Mouse (Mus musculus): Measurements from ENCODE around the gene Aspscr1. TPM values are rescaled to one million over a fixed set of nuclear protein-coding genes. Genes with fewer than 3 reads are reported as not detected.

Gene Aspscr1
- polyA plus RNA-seq, 1 experiment from 2014 or later, result 151 TPM

DNA sequence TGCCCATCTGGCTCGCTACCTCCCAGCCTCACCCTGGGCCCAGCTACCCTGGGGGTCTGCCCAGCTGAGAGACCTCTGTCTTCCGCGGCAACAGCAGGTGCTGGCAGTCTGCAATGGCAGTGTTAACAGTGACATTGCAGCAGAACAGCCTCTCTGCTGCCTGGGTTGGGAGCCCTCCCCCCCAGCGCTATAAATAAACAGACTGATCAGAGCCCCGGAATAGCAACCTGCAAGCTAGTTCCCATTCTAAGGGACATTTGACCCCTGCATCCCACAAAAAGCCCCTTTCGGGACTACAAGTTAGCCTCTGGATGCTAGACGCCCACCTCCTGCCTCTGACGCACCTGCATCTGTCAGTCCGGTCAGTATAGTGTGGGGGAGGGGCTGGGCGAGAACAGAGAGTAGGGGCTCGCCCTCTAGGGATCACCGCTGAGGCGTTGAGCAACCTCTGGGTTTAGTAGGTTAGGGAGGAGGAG, 24.7 kb upstream of the Aspscr1 start, which contains the start of gene Myadml2:
TSS of gene Myadml2 (minus strand) at position 158 of the 476 bp plus-strand sequence.
- peak within 1 kb of the TSS; percentile 39 for H3K4me3 ChIP-seq
- 4% methylated on average over 13 of the region's 13 CpGs for WGBS
- peaks cover 22% of the 10 kb centered on the region for H3K4me1 ChIP-seq
- H3K27ac ChIP-seq (replicated peaks), result no peak within 1 kb of the TSS
- peak; percentile 50 for DNase-seq (ENCODE audit: low spot score)
- H3K27me3 ChIP-seq (replicated peaks; ENCODE audit: low read depth, poor library complexity, severe bottlenecking), result peaks cover 41% of the 10 kb centered on the region
- H3K36me3 ChIP-seq (replicated peaks), result no peaks in the 10 kb centered on the region
- no peaks in the 10 kb centered on the region for H3K9me3 ChIP-seq

DNA sequence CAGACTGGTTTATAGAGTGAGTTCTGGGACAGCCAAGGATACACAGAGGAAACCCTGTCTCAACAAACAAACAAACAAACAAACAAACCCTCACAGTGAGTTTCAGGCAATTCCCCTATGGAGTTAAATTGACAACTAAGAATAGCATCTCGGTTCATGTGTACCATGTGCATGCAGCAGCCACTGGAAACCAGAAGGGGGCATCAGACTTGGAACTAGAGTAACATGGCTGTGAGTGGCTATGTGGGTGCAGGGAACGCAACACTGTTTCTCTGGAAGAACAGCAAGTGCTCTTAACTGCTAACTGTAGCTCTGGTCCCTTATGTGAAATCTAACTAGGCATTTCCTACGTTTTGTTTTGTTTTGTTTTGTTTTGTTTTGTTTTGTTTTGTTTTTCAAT, 20.9 kb upstream of the Aspscr1 start:
- 72% methylated on average over 3 of the region's 3 CpGs for WGBS
- H3K4me1 ChIP-seq, result peaks cover 12% of the 10 kb centered on the region
- H3K9me3 ChIP-seq, result no peaks in the 10 kb centered on the region
- H3K27me3 ChIP-seq (replicated peaks; ENCODE audit: low read depth, poor library complexity, severe bottlenecking), result peaks cover 56% of the 10 kb centered on the region
- no peak overlapping the region for H3K27ac ChIP-seq (replicated peaks)
- no peaks in the 10 kb centered on the region for H3K36me3 ChIP-seq (replicated peaks)
- no peak overlapping the region for H3K4me3 ChIP-seq
- no peak for DNase-seq (ENCODE audit: low spot score)

DNA sequence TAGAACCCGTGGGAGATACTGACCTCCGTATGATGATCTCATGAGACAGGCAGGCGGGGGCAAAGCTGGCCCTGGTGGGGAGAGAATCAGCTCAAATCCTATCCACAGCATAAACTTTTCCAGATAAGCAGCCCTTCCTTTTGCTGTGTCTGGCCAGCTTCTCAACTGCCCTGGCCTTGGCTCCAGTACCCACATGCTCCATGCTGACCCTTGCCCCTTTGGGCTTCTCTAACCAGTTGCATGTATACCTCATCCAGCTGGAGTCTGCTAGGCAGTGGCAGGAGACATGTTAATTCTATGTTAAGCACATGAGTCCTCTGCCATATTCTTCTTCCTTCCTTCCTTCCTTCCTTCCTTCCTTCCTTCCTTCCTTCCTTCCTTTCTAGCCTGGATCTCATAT, 18.0 kb upstream of the Aspscr1 start:
- no peak overlapping the region for H3K4me3 ChIP-seq
- DNase-seq (ENCODE audit: low spot score), result no peak
- H3K27ac ChIP-seq (replicated peaks), result no peak overlapping the region
- peaks cover 65% of the 10 kb centered on the region for H3K27me3 ChIP-seq (replicated peaks; ENCODE audit: low read depth, poor library complexity, severe bottlenecking)
- 71% methylated on average over 3 of the region's 3 CpGs for WGBS
- no peaks in the 10 kb centered on the region for H3K36me3 ChIP-seq (replicated peaks)
- peaks cover 13% of the 10 kb centered on the region for H3K4me1 ChIP-seq
- H3K9me3 ChIP-seq, result no peaks in the 10 kb centered on the region

DNA sequence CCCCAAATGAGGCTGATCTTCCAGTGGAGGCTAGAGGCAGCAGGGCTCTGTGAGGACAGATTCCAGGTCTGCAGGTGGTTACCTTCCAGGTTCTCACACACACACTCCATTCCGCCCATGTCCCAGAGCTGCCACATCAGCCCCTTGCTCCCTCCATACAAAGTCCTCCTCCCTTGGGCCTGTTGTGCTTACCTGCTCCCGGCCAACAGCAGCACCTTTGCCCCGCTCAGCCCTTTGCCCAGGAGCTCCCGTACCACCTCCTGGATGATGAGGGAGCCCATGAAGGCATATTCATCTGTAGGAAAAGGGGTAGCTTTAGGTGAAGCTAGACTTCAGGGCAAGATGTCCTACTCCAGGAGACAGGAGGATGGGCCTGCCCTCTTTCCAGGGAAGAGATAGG, 15.5 kb upstream of the Aspscr1 start:
- Histone ChIP-seq H3K4me1 (peaks cover 31% of the 10 kb centered on the region), H3K36me3 (replicated peaks) (no peaks in the 10 kb centered on the region), H3K4me3 (no peak overlapping the region), H3K27me3 (replicated peaks; ENCODE audit: low read depth, poor library complexity, severe bottlenecking) (peaks cover 86% of the 10 kb centered on the region), H3K9me3 (no peaks in the 10 kb centered on the region), H3K27ac (replicated peaks) (no peak overlapping the region)
- no peak for DNase-seq (ENCODE audit: low spot score)
- 84% methylated on average over 4 of the region's 4 CpGs for WGBS

DNA sequence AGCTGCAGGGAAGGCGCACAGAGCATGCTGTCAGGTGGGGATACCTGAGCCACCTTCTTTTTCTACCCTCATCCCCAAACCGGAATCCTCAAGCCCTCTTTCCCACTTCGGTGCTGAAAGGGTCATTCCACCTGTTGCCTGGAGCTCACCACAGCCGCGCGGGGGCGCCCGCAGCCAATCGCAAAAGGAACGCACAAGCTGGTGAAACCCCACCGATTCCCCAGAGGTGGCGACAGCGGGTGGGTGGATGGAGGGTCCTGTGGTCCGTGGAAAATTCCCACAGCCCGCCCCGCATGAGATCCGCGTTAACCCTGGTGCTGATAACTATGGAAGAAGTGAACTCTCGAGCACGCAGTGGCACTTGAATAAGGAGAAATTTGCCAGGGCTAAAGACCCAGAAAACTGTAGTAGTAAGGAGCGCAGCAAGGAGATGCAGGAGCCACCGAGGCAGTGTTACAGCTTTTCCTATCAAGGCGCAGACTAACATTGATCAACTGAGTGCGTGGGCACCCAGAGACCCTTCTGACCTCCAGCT, 13.8 kb upstream of the Aspscr1 start:
- WGBS, result 5% methylated on average over 24 of the region's 24 CpGs
- Histone ChIP-seq H3K27me3 (replicated peaks; ENCODE audit: low read depth, poor library complexity, severe bottlenecking) (peaks cover 100% of the 10 kb centered on the region), H3K4me3 (peak overlapping the region; percentile 60), H3K4me1 (peaks cover 31% of the 10 kb centered on the region), H3K27ac (replicated peaks) (no peak overlapping the region), H3K36me3 (replicated peaks) (no peaks in the 10 kb centered on the region), H3K9me3 (no peaks in the 10 kb centered on the region)
- peak; percentile 84 for DNase-seq (ENCODE audit: low spot score)

DNA sequence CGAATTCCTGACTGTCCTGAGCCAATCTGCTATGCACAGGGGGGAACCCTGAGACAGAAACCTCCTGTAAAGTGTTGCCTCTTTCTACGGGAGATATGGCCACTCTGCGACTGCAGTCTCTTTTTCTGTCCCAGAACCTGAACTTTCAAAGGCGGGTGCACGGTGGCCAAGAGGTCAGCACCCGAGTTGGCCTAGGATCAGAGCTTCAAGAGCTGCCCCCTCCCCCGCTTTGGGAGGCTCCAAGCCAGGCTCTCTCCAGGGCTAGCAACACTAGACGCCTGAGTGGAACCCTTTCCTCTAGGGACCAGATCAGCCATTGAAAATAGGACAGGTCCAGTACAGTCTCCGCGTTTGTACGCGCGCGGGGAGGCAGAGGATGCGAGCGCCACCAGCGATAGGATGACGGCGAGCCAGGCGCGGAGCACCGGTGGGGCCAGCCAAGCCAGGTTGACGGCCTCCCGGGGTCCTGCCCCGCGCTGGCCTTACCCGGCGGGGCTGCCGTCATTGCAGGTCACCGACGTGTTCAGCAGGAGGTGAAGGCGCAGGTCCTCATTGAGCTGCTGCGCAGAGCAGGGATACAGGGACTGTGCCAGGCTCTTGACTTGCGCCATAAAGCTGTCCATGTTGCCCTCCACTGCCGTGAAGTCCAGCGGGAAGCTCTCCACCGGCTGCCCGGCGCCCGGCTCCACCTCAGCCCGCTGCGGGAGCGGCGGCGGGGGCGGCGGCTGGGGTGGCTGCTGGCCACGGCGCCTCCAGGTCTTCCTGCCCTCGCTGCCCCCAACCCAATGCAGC, 13.1 kb upstream of the Aspscr1 start:
- Histone ChIP-seq H3K36me3 (replicated peaks) (no peaks in the 10 kb centered on the region), H3K4me3 (peak overlapping the region; percentile 60), H3K27me3 (replicated peaks; ENCODE audit: low read depth, poor library complexity, severe bottlenecking) (peaks cover 98% of the 10 kb centered on the region), H3K9me3 (no peaks in the 10 kb centered on the region), H3K27ac (replicated peaks) (peak overlapping the region; percentile 75), H3K4me1 (peaks cover 31% of the 10 kb centered on the region)
- DNase-seq (ENCODE audit: low spot score), result peak; percentile 39
- 2% methylated on average over 50 of the region's 50 CpGs for WGBS

DNA sequence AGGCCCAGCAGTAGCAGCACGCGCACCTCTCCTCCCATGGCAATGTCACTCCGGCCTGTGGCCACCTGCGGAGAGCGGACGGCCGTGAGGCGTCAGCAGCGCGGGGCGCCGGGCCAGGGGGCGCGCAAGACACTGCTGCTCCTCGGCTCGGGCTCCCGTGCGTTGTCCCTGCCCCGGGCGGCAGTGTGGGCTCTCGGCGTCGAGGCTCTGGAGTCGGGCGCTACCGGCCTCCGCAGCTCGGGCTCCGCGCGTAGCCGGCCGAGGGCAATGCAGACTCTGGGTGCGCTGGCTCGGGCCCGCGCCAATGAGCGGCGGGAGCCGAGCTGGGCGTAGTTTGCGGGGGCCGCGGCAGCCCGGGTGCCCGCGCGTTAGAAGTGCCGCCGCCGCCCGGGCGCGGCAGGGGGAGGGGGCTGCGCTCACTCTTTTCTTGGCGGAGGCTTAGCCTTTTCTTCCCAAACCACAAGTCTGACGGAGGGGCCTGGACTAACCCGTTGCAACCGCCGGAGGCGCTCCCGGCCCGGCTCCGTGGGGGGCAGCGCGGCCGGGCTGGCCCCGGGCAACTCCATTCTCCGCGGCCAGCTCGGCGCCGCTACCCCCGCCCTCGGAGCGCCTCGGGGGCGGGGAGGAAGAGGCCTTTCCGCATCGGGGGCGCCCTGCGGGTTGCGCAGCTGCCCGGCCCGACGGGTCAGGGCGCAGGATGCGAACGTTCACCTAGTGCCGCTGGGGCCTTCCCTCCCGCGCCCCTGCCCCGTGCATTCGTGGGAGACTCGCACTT, 12.3 kb upstream of the Aspscr1 start:
- peak overlapping the region; percentile 75 for H3K27ac ChIP-seq (replicated peaks)
- H3K36me3 ChIP-seq (replicated peaks), result no peaks in the 10 kb centered on the region
- DNase-seq (ENCODE audit: low spot score), result peak; percentile 72
- no peaks in the 10 kb centered on the region for H3K9me3 ChIP-seq
- peaks cover 98% of the 10 kb centered on the region for H3K27me3 ChIP-seq (replicated peaks; ENCODE audit: low read depth, poor library complexity, severe bottlenecking)
- H3K4me3 ChIP-seq, result peak overlapping the region; percentile 60
- WGBS, result under 1% methylated on average over 95 of the region's 95 CpGs
- peaks cover 34% of the 10 kb centered on the region for H3K4me1 ChIP-seq

DNA sequence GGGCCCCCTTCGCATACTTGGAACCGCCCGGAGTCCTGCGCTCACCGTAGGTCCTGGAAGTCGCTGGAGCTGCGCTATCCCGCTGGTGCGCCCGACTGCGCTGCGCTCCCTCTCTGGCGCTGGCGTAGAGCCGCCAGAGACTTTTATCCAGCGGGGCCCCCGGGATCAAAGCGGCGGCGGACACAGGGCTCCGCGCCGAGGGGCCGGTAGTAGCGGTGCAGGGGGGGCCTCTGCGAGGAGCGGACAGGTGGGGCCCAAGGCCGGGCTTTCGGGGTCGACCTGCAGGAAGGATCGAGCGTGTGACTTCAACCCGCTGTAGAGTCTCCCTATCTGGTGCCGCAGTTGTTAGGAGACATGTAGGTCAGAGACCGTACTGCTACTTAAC, 11.7 kb upstream of the Aspscr1 start, which contains the start of gene Notum:
TSS of gene Notum (minus strand) at position 100 of the 385 bp plus-strand sequence.
- Histone ChIP-seq H3K36me3 (replicated peaks) (no peaks in the 10 kb centered on the region), H3K27ac (replicated peaks) (peak within 1 kb of the TSS; percentile 75), H3K27me3 (replicated peaks; ENCODE audit: low read depth, poor library complexity, severe bottlenecking) (peaks cover 97% of the 10 kb centered on the region), H3K4me1 (peaks cover 38% of the 10 kb centered on the region), H3K9me3 (no peaks in the 10 kb centered on the region), H3K4me3 (peak within 1 kb of the TSS; percentile 60)
- under 1% methylated on average over 35 of the region's 35 CpGs for WGBS
- DNase-seq (ENCODE audit: low spot score), result no peak

DNA sequence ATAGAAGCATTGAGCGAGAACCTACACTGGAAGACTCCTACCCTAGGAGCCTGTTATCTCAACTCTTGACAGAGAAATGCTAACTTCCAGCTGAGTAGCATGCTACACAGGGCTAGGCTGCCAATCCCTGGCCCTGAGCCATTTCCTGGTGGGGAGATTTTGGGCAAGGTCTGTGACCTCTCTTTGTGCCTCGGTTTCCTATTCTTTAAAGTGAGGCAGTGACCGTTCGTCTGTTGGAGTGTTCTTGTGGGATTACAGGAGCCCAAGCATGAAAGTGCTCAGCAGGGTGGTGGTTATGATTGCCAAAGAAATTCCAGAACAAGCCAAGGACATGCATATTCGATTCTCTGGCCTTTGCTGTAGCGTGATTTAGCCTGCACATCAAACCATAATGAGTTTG, 10.0 kb upstream of the Aspscr1 start:
- H3K4me1 ChIP-seq, result peaks cover 48% of the 10 kb centered on the region
- H3K9me3 ChIP-seq, result no peaks in the 10 kb centered on the region
- no peak for DNase-seq (ENCODE audit: low spot score)

DNA sequence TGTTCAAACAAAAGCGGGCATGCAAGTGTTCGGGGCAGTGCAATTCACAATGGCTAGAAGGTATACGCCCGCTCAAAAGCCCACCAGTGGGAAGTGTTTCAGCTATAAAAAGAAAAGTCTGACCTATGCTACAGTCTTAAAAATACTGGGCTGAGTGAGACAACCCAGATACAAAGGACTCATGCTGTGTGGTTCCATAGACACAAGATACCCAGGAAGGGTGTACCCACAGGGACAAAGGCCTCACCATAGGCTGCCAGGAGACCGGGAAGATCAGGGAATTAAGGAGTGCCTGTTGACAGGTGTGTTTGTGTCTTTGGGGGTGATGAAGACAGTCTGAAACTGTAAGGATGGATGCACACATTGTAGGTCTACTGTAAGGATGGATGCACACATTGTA, 9.1 kb upstream of the Aspscr1 start:
- Histone ChIP-seq H3K4me3 (no peak overlapping the region), H3K27ac (replicated peaks) (no peak overlapping the region), H3K4me1 (peaks cover 45% of the 10 kb centered on the region), H3K27me3 (replicated peaks; ENCODE audit: low read depth, poor library complexity, severe bottlenecking) (peaks cover 76% of the 10 kb centered on the region), H3K36me3 (replicated peaks) (no peaks in the 10 kb centered on the region), H3K9me3 (no peaks in the 10 kb centered on the region)
- no peak for DNase-seq (ENCODE audit: low spot score)
- 79% methylated on average over 5 of the region's 5 CpGs for WGBS

More for the DNA sequence above, 10.0 kb upstream of the Aspscr1 start:
- H3K27ac ChIP-seq (replicated peaks), result no peak overlapping the region
- H3K4me3 ChIP-seq, result no peak overlapping the region
- H3K36me3 ChIP-seq (replicated peaks), result no peaks in the 10 kb centered on the region
- WGBS, result 64% methylated on average over 6 of the region's 6 CpGs
- peaks cover 86% of the 10 kb centered on the region for H3K27me3 ChIP-seq (replicated peaks; ENCODE audit: low read depth, poor library complexity, severe bottlenecking)

DNA sequence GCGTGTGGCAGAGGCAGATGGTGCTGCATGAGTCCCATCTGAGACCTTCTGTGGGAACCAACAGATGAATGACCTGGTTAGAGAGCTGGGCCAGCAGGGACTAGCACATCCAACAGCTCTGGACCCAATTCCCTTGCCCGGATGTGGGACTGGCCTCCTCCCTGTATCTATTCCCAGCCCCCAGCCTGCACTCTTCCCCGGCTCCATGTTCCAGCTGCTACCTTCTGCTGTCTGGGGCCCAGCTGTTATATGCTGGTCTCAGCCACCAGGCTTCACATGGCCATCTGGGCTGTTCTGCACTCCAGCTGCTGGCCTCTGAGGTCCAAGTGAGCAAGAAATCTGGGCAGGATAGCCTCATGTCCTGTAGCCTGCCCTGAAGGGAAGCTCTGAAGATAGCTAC, 7.4 kb upstream of the Aspscr1 start:
- peaks cover 28% of the 10 kb centered on the region for H3K4me1 ChIP-seq
- no peak for DNase-seq (ENCODE audit: low spot score)
- H3K36me3 ChIP-seq (replicated peaks), result no peaks in the 10 kb centered on the region
- no peak overlapping the region for H3K4me3 ChIP-seq
- H3K9me3 ChIP-seq, result no peaks in the 10 kb centered on the region
- H3K27ac ChIP-seq (replicated peaks), result no peak overlapping the region
- WGBS, result 79% methylated on average over 3 of the region's 3 CpGs
- peaks cover 59% of the 10 kb centered on the region for H3K27me3 ChIP-seq (replicated peaks; ENCODE audit: low read depth, poor library complexity, severe bottlenecking)

DNA sequence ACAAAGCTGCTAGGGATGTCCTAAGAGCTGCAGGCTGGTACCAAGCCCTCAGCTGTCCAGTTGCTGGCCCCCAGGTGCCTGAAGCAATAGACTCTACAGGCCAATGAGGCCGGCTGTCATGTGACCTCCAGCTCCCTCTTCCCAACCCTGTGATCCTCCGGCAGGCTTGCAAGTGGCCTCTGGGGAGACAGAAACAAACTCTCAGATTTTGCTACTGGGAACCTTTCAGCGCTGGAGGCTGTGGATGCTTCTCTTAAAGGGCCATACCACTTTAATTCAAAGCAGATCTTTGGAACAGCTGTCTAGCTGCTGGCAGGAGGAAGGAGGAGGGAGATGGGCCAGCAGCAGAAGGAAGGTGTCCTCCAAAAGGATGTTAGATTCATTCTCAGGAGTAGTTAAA, 6.2 kb upstream of the Aspscr1 start:
- H3K4me3 ChIP-seq, result no peak overlapping the region

More for the DNA sequence above, 6.2 kb upstream of the Aspscr1 start:
- peaks cover 47% of the 10 kb centered on the region for H3K27me3 ChIP-seq (replicated peaks; ENCODE audit: low read depth, poor library complexity, severe bottlenecking)
- H3K9me3 ChIP-seq, result no peaks in the 10 kb centered on the region
- peak; percentile 47 for DNase-seq (ENCODE audit: low spot score)
- H3K36me3 ChIP-seq (replicated peaks), result no peaks in the 10 kb centered on the region
- peaks cover 17% of the 10 kb centered on the region for H3K4me1 ChIP-seq
- H3K27ac ChIP-seq (replicated peaks), result no peak overlapping the region
- WGBS, result 5% methylated on average over 3 of the region's 3 CpGs
